Mouse (Mus musculus): Measurements from ENCODE around the gene Ilf3. TPM values are rescaled to one million over a fixed set of nuclear protein-coding genes. Genes with fewer than 3 reads are reported as not detected.

Gene Ilf3
- polyA plus RNA-seq, 1 experiment from 2014 or later = 179 TPM

DNA sequence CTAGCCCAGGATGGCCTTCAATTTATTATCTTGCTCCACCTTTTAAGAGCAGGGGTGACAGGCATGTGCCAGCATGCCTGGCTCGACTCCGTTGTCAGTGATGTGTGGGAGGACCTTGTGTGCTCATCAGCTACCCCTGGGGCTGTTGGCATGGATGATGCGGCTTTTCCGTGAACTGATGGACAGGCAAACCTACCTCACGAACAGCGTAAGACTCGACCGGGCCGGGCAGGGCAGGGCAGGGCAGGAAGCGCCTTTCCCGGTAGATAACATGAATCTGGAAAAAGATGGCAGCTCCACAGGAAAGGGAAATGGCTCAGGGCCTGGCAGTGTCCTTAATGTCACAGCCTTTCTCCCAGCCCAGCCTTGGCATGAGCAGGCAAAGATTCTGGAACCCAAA is 43.4 kb upstream of the Ilf3 start:
- Histone ChIP-seq H3K9ac (ENCODE audit: low read length) (no peak overlapping the region), H3K9me3 (ENCODE audit: control insufficient read depth, low read length) (no peaks in the 10 kb centered on the region), H3K4me1 (replicated peaks; ENCODE audit: control insufficient read depth, insufficient read depth, low read length) (peaks cover 14% of the 10 kb centered on the region), H3K4me2 (ENCODE audit: low read length) (no peak overlapping the region), H3K36me3 (ENCODE audit: control insufficient read depth, insufficient read depth, low read length) (no peaks in the 10 kb centered on the region), H3K4me3 (ENCODE audit: low read depth, low read length) (no peak overlapping the region), H3K27ac (ENCODE audit: low read depth) (no peak overlapping the region), H3K27me3 (replicated peaks; ENCODE audit: control insufficient read depth, insufficient read depth, low read length) (no peaks in the 10 kb centered on the region)
- ATAC-seq (replicated peaks; ENCODE audit: low FRiP score, low TSS enrichment, low read depth) (no peak), DNase-seq (ENCODE audit: low spot score) (no peak)
- WGBS = 92% methylated on average over 11 of the region's 11 CpGs

DNA sequence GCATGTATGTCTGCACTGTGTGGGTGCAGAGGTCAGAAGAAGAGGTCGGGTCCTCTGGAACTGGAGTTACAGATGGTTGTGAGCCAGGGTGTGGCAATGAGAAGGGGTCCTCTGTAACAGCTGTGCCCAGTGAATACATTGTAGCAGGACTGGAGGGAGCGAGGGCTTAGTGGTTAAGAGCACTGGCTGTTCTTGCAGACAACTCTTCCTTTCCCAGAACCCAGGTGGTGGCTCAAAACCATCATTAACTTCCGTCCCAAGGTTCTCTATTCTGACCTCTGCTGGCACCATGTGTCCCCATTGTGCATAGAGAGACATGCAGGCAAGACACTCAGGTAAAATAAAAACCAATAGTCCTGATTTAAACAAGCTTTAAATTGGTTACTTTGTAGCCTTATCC is 40.1 kb upstream of the Ilf3 start:
- H3K9me3 ChIP-seq (ENCODE audit: control insufficient read depth, low read length) = no peaks in the 10 kb centered on the region
- no peak overlapping the region for H3K9ac ChIP-seq (ENCODE audit: low read length)
- no peak overlapping the region for H3K4me2 ChIP-seq (ENCODE audit: low read length)
- DNase-seq (ENCODE audit: low spot score) (no peak), ATAC-seq (replicated peaks; ENCODE audit: low FRiP score, low TSS enrichment, low read depth) (no peak)
- no peaks in the 10 kb centered on the region for H3K36me3 ChIP-seq (ENCODE audit: control insufficient read depth, insufficient read depth, low read length)
- 78% methylated on average over 3 of the region's 3 CpGs for WGBS
- 0 out of 2 replicates have a peak, but pooled peaks cover 3% of the 10 kb centered on the region for H3K4me1 ChIP-seq (replicated peaks; ENCODE audit: control insufficient read depth, insufficient read depth, low read length)
- no peak overlapping the region for H3K27ac ChIP-seq (ENCODE audit: low read depth)
- no peak overlapping the region for H3K4me3 ChIP-seq (ENCODE audit: low read depth, low read length)
- H3K27me3 ChIP-seq (replicated peaks; ENCODE audit: control insufficient read depth, insufficient read depth, low read length) = no peaks in the 10 kb centered on the region

DNA sequence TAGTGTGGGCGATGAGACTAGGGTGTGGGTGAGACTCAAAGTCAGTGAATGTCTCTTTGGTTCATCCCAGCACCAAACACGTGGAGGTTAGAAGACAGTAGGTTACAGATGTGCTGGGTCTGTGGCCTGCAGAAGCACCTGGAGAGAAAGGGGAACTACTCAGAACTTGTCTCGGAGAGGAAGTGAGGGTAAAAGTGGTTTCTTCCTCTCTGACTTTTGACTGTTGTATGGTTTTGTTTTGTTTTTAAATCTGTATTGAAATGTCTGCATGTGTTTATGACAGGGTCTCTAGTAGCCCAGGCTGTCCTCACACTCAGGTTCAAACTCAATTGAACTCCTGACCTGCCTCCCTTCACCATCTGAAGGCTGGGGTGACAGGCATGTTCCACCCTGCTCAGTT is 39.6 kb upstream of the Ilf3 start:
- Histone ChIP-seq H3K9ac (ENCODE audit: low read length) (no peak overlapping the region), H3K4me2 (ENCODE audit: low read length) (no peak overlapping the region), H3K36me3 (ENCODE audit: control insufficient read depth, insufficient read depth, low read length) (no peaks in the 10 kb centered on the region), H3K4me1 (replicated peaks; ENCODE audit: control insufficient read depth, insufficient read depth, low read length) (0 out of 2 replicates have a peak, but pooled peaks cover 3% of the 10 kb centered on the region), H3K27me3 (replicated peaks; ENCODE audit: control insufficient read depth, insufficient read depth, low read length) (no peaks in the 10 kb centered on the region), H3K4me3 (ENCODE audit: low read depth, low read length) (no peak overlapping the region), H3K9me3 (ENCODE audit: control insufficient read depth, low read length) (no peaks in the 10 kb centered on the region), H3K27ac (ENCODE audit: low read depth) (no peak overlapping the region)
- 76% methylated on average over 3 of the region's 3 CpGs for WGBS
- DNase-seq (ENCODE audit: low spot score) = no peak
- no peak for ATAC-seq (replicated peaks; ENCODE audit: low FRiP score, low TSS enrichment, low read depth)

DNA sequence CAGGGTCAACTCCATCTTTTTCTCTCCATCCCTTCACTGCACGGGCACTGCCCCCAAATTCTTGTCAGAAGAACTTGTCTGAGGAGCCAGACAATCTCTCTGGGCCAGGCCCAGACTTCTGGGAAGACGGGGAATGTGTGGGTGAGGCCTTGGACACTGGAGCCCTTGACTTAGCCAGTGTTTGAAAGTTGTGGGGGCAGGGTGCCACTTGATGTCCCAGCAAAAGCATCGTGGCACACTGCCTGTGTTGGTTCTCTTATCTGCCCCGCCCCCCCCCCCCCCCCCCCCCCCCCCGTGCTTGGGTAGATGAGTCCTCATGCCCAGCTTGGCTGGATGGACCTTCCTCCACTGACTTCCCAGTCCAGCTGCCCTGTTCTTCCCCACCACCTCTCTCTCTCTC is 38.6 kb upstream of the Ilf3 start:
- H3K9me3 ChIP-seq (ENCODE audit: control insufficient read depth, low read length) = no peaks in the 10 kb centered on the region
- no peak for DNase-seq (ENCODE audit: low spot score)
- 53% methylated on average over 3 of the region's 5 CpGs for WGBS
- H3K27me3 ChIP-seq (replicated peaks; ENCODE audit: control insufficient read depth, insufficient read depth, low read length) = no peaks in the 10 kb centered on the region
- no peak overlapping the region for H3K9ac ChIP-seq (ENCODE audit: low read length)
- no peak overlapping the region for H3K4me2 ChIP-seq (ENCODE audit: low read length)
- H3K4me1 ChIP-seq (replicated peaks; ENCODE audit: control insufficient read depth, insufficient read depth, low read length) = 0 out of 2 replicates have a peak, but pooled peaks cover 3% of the 10 kb centered on the region
- H3K27ac ChIP-seq (ENCODE audit: low read depth) = no peak overlapping the region
- no peak for ATAC-seq (replicated peaks; ENCODE audit: low FRiP score, low TSS enrichment, low read depth)
- H3K4me3 ChIP-seq (ENCODE audit: low read depth, low read length) = no peak overlapping the region
- H3K36me3 ChIP-seq (ENCODE audit: control insufficient read depth, insufficient read depth, low read length) = no peaks in the 10 kb centered on the region

DNA sequence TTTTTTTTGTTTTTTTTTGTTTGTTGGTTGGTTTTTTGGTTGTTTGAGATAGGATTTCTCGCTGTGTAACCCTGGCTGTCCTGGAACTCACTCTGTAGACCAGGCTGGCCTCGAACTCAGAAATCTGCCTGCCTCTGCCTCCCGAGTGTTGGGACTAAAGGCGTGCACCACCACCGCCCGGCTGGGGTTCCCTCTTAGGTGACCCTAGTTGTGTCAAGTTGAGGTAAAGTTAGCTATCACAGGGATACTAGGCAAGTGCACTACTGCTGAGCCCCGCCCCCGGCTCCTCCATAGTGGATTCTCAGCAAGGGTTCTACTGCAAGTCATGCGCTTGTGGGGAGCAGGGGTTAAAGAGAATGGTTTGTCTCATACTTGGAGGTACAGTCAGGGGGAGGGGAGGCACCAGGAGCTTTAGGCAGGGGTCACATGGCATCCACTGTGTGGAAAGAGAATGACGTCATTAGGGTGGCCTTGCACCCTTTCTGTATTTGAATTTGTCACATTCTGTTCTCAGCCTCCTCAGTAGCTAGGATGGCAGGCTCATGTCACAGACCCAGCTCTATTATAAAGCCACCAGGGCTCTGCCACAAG is 37.9 kb upstream of the Ilf3 start:
- no peak for DNase-seq (ENCODE audit: low spot score)
- no peak overlapping the region for H3K4me2 ChIP-seq (ENCODE audit: low read length)
- H3K9me3 ChIP-seq (ENCODE audit: control insufficient read depth, low read length) = no peaks in the 10 kb centered on the region
- H3K36me3 ChIP-seq (ENCODE audit: control insufficient read depth, insufficient read depth, low read length) = no peaks in the 10 kb centered on the region
- H3K4me1 ChIP-seq (replicated peaks; ENCODE audit: control insufficient read depth, insufficient read depth, low read length) = 0 out of 2 replicates have a peak, but pooled peaks cover 3% of the 10 kb centered on the region
- ATAC-seq (replicated peaks; ENCODE audit: low FRiP score, low TSS enrichment, low read depth) = no peak
- WGBS = 92% methylated on average over 10 of the region's 10 CpGs
- no peak overlapping the region for H3K4me3 ChIP-seq (ENCODE audit: low read depth, low read length)
- no peaks in the 10 kb centered on the region for H3K27me3 ChIP-seq (replicated peaks; ENCODE audit: control insufficient read depth, insufficient read depth, low read length)
- no peak overlapping the region for H3K9ac ChIP-seq (ENCODE audit: low read length)
- H3K27ac ChIP-seq (ENCODE audit: low read depth) = no peak overlapping the region

DNA sequence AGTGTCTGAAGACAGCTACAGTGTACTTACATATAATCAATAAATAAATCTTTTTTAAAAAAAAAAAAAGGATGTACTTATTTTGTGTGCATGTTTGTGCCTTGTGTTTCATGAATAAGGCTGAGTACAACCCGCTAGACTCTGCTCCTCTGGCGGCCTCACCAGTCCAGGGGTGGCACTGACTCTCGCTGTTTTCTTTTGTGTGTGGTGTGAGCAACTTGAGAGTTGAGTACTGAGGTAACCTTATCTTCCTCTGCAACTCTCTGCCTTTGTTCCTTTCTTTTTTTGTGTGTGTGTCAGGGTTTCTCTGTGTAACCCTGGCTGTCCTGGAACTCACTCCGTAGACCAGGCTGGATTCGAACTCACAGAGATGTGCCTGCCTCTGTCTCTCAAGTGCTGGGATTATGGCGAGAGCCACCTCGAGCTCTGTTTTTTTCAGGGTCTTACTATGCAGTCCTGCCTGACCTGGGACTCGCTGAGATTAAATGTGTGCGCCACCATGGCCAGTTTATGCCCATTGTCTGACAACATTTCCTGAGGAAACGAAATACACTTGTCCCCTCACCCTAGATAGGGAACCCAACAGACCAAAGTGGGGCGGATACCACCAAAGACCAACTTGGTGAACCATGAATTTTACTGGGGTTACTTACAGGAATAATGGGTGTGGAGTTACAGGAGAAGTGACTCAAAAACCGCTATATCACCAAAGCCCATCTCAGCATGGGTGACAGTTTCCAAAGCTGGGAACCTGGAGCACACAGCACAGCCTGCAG is 36.1 kb upstream of the Ilf3 start:
- 87% methylated on average over 12 of the region's 12 CpGs for WGBS
- ATAC-seq (replicated peaks; ENCODE audit: low FRiP score, low TSS enrichment, low read depth) = no peak
- Histone ChIP-seq H3K9me3 (ENCODE audit: control insufficient read depth, low read length) (no peaks in the 10 kb centered on the region), H3K4me3 (ENCODE audit: low read depth, low read length) (no peak overlapping the region), H3K27ac (ENCODE audit: low read depth) (no peak overlapping the region), H3K4me2 (ENCODE audit: low read length) (no peak overlapping the region), H3K9ac (ENCODE audit: low read length) (no peak overlapping the region), H3K27me3 (replicated peaks; ENCODE audit: control insufficient read depth, insufficient read depth, low read length) (no peaks in the 10 kb centered on the region), H3K36me3 (ENCODE audit: control insufficient read depth, insufficient read depth, low read length) (no peaks in the 10 kb centered on the region), H3K4me1 (replicated peaks; ENCODE audit: control insufficient read depth, insufficient read depth, low read length) (0 out of 2 replicates have a peak, but pooled peaks cover 3% of the 10 kb centered on the region)
- DNase-seq (ENCODE audit: low spot score) = no peak

DNA sequence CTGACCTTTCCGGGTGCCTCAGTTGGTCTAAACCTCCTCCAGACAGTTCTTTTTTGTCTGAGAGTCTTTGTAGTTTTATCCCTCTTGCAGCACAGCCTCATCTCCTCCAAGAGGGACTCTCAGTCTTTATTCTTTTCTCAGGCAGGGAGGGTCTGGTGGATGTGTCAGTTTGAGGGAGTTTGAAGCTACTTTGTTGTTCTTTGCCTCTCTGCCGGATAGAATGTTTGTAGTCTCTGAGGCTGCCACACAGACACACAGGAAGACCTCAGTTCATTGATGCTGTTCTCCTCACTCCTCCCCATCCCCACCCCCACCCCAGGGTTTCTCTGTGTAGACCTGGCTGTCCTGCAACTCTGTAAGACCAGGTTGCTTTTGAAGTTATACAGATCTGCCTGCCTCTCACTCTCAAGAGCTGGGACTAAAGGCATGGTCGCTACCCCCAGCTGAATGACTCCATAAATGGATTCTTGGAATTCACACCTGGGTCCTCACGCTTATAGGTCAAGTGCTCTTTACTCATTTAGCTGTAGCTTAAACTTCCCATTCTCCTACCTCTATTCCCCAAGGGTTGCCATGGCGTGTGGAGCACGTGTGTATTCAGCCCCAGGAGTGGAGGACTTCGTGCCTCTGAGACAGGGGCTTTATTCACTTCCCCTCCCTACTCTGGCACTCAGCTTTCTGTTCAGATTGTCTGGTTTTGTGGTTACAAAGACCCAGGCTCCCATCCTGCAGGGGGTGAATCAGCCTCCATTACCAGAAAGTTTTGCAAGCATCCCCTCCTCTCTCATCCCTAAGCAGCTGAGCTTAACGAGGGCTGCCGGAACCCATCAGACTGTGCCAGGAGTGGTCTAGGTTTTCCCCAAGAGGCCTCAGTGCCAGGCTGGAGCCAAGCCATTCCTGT is 35.3 kb upstream of the Ilf3 start:
- no peaks in the 10 kb centered on the region for H3K36me3 ChIP-seq (ENCODE audit: control insufficient read depth, insufficient read depth, low read length)
- 43% methylated on average over 9 of the region's 9 CpGs for WGBS
- H3K9ac ChIP-seq (ENCODE audit: low read length) = no peak overlapping the region
- H3K4me1 ChIP-seq (replicated peaks; ENCODE audit: control insufficient read depth, insufficient read depth, low read length) = 0 out of 2 replicates have a peak, but pooled peaks cover 3% of the 10 kb centered on the region
- DNase-seq (ENCODE audit: low spot score) (no peak), ATAC-seq (replicated peaks; ENCODE audit: low FRiP score, low TSS enrichment, low read depth) (no peak)
- H3K27ac ChIP-seq (ENCODE audit: low read depth) = no peak overlapping the region
- H3K4me3 ChIP-seq (ENCODE audit: low read depth, low read length) = no peak overlapping the region
- H3K27me3 ChIP-seq (replicated peaks; ENCODE audit: control insufficient read depth, insufficient read depth, low read length) = no peaks in the 10 kb centered on the region
- no peak overlapping the region for H3K4me2 ChIP-seq (ENCODE audit: low read length)
- no peaks in the 10 kb centered on the region for H3K9me3 ChIP-seq (ENCODE audit: control insufficient read depth, low read length)

DNA sequence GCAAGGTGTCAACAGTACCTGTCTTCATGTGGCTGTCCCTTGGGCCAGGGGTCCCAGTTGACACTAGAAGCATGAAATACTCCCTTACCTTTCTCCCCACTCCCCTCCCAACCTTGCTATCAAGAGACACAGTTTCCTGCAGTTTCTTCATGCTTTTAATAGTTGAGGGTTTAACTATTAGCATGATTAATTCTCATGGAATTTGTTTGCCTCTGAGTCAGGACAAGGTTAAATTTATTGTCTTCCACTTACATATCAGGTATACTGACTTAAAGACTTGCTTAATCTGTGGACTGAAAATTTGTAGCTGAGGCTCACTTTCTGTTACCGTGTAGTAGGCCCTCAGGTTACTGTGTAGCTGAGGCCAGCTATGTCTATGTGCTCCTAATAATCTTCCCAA is 34.1 kb upstream of the Ilf3 start:
- Histone ChIP-seq H3K4me2 (ENCODE audit: low read length) (no peak overlapping the region), H3K27me3 (replicated peaks; ENCODE audit: control insufficient read depth, insufficient read depth, low read length) (no peaks in the 10 kb centered on the region), H3K27ac (ENCODE audit: low read depth) (no peak overlapping the region), H3K9ac (ENCODE audit: low read length) (no peak overlapping the region), H3K4me1 (replicated peaks; ENCODE audit: control insufficient read depth, insufficient read depth, low read length) (no peaks in the 10 kb centered on the region), H3K36me3 (ENCODE audit: control insufficient read depth, insufficient read depth, low read length) (no peaks in the 10 kb centered on the region), H3K4me3 (ENCODE audit: low read depth, low read length) (no peak overlapping the region), H3K9me3 (ENCODE audit: control insufficient read depth, low read length) (no peaks in the 10 kb centered on the region)
- no peak for DNase-seq (ENCODE audit: low spot score)
- 82% methylated on average over 1 of the region's 1 CpGs for WGBS
- ATAC-seq (replicated peaks; ENCODE audit: low FRiP score, low TSS enrichment, low read depth) = no peak

All from intestine, embryonic 14.5 days (tissue).